Mouse (Mus musculus) liver, embryonic 12.5 days (tissue): ENCODE measurements at regions not wholly inside any gene's neighbourhood (a gene's known extent, or its start where the extent isn't known, plus 50 kb on each side); places are given as distances from the start of the nearest gene placed in this dataset.

Experiments used
- ATAC-seq: fragments of 200-750 bp; cut with Nextera tagmentation; 2 replicates; pipeline ENCODE4 v1.8.0; 2017; ENCODE audit warnings: moderate number of reproducible peaks, mild to moderate bottlenecking, moderate library complexity
- H3K27ac ChIP-seq: fragments of 300-500 bp; sonication (generic); 2 replicates; pipeline ENCODE4 v1.5.1; 2016; ENCODE audit warnings: mild to moderate bottlenecking
- H3K27me3 ChIP-seq: fragments of 300-500 bp; sonication (generic); replicated peaks from 2 replicates; pipeline ENCODE4 v1.6.1; 2016; ENCODE audit warnings: mild to moderate bottlenecking, moderate library complexity
- H3K36me3 ChIP-seq: fragments of 300-500 bp; sonication (generic); 2 replicates; pipeline ENCODE4 v1.6.1; 2016; ENCODE audit warnings: mild to moderate bottlenecking, moderate library complexity
- H3K4me1 ChIP-seq: fragments of 300-500 bp; sonication (generic); 2 replicates; pipeline ENCODE4 v1.6.1; 2016
- H3K4me2 ChIP-seq: fragments of 300-500 bp; sonication (generic); 2 replicates; pipeline ENCODE4 v1.6.1; 2016; ENCODE audit warnings: mild to moderate bottlenecking, moderate library complexity
- H3K4me3 ChIP-seq: fragments of 300-500 bp; sonication (generic); 2 replicates; pipeline ENCODE4 v1.5.1; 2016; ENCODE audit warnings: mild to moderate bottlenecking, moderate library complexity
- H3K9ac ChIP-seq: fragments of 300-500 bp; sonication (generic); 2 replicates; pipeline ENCODE4 v1.6.1; 2016; ENCODE audit warnings: mild to moderate bottlenecking, moderate library complexity
- H3K9me3 ChIP-seq: fragments of 300-500 bp; sonication (generic); replicated peaks from 2 replicates; pipeline ENCODE4 v1.6.1; 2016; ENCODE audit warnings: mild to moderate bottlenecking, moderate library complexity
- WGBS: fragments of 180-500 bp; shearing (Covaris S2); methylation state at CpG from one replicate; pipeline ENCODE4 v1.1.7; 2016; ENCODE audit not compliant: insufficient replicate concordance; 5-methylcytosine and 5-hydroxymethylcytosine counted together

DNA sequence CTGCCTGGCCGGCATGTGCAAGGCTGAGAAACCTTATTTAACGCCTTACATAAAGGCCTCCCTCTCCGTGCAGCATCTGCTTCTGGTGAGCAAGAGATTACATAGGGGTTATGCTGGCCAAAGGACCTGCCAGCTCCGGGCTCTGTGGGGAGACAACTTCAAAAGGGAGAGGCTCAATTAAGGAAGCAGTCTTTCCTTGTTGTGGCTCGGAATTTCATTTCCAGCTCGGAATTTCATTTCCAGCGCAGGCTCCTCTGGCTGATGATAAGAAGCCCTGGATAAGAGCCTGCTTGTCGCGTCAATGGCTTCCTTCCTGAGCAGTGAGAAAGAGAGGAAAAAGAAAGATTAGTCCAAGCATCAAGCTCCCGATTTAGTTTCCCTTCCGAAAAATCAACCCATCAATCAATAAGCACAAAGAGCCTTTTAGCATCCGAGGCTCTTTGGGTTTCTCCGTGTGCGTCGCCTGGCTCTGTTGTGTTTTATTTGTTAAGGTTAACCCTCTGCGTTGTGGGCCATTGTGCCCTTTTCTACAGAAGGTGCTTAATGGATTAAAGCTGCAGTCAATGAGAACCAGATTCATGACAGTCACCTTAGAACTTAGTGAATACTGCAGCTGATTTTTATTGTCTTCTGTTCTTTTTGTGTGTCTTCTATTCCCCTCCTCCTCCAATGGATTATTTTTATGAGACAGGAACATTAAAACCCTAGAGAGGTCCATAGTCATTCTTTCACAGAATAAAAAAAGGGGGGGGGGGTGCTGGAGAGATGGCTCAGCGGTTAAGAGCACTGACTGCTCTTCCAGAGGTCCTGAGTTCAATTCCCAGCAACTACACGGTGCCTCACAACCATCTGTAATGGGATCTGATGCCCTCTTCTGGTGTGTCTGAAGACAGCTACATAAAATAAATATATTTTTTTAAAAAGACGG lies 218.3 kb downstream of the Myo1b start:
- no peak overlapping the region for H3K4me3 ChIP-seq
- peak overlapping the region; percentile 39 for H3K4me2 ChIP-seq
- no peaks in the 10 kb centered on the region for H3K9me3 ChIP-seq
- no peak overlapping the region for H3K27ac ChIP-seq
- no peaks in the 10 kb centered on the region for H3K27me3 ChIP-seq
- H3K4me1 ChIP-seq: no peaks in the 10 kb centered on the region
- ATAC-seq: no peak
- no peak overlapping the region for H3K9ac ChIP-seq
- no peaks in the 10 kb centered on the region for H3K36me3 ChIP-seq
- 14% methylated on average over 19 of the region's 19 CpGs for WGBS

GRCm38 (mm10) chr1:51696471-51696870 lies 218.2 kb upstream of the Nabp1 start:
- no peaks in the 10 kb centered on the region for H3K4me1 ChIP-seq
- H3K36me3 ChIP-seq: no peaks in the 10 kb centered on the region
- WGBS: 57% methylated on average over 2 of the region's 2 CpGs
- no peak overlapping the region for H3K4me2 ChIP-seq
- H3K27ac ChIP-seq: no peak overlapping the region
- no peak overlapping the region for H3K9ac ChIP-seq
- ATAC-seq: no peak
- H3K27me3 ChIP-seq: no peaks in the 10 kb centered on the region
- H3K4me3 ChIP-seq: no peak overlapping the region
- H3K9me3 ChIP-seq: no peaks in the 10 kb centered on the region

GRCm38 (mm10) chr1:51690878-51691277 lies 212.7 kb upstream of the Nabp1 start:
- no peak overlapping the region for H3K4me3 ChIP-seq
- WGBS: 95% methylated on average over 10 of the region's 10 CpGs
- ATAC-seq: no peak
- H3K4me1 ChIP-seq: no peaks in the 10 kb centered on the region
- H3K9ac ChIP-seq: no peak overlapping the region
- no peaks in the 10 kb centered on the region for H3K36me3 ChIP-seq
- H3K27me3 ChIP-seq: no peaks in the 10 kb centered on the region
- H3K27ac ChIP-seq: no peak overlapping the region
- no peak overlapping the region for H3K4me2 ChIP-seq
- no peaks in the 10 kb centered on the region for H3K9me3 ChIP-seq

GRCm38 (mm10) chr1:51689461-51690223 lies 211.4 kb upstream of the Nabp1 start:
- no peak overlapping the region for H3K27ac ChIP-seq
- no peak for ATAC-seq
- no peaks in the 10 kb centered on the region for H3K4me1 ChIP-seq
- no peaks in the 10 kb centered on the region for H3K9me3 ChIP-seq
- 63% methylated on average over 9 of the region's 9 CpGs for WGBS
- no peaks in the 10 kb centered on the region for H3K36me3 ChIP-seq
- no peak overlapping the region for H3K4me3 ChIP-seq
- H3K27me3 ChIP-seq: no peaks in the 10 kb centered on the region
- H3K9ac ChIP-seq: no peak overlapping the region
- no peak overlapping the region for H3K4me2 ChIP-seq

- Histone ChIP-seq H3K27ac (no peak overlapping the region), H3K27me3 (no peaks in the 10 kb centered on the region), H3K4me2 (no peak overlapping the region), H3K4me3 (no peak overlapping the region), H3K36me3 (no peaks in the 10 kb centered on the region), H3K9me3 (no peaks in the 10 kb centered on the region), H3K4me1 (no peaks in the 10 kb centered on the region), H3K9ac (no peak overlapping the region)
- WGBS: 62% methylated on average over 5 of the region's 5 CpGs
- no peak for ATAC-seq
Observed at GRCm38 (mm10) chr1:51688946-51689345, 210.7 kb upstream of the Nabp1 start.

GRCm38 (mm10) chr1:51688224-51688545 lies 210.0 kb upstream of the Nabp1 start:
- no peaks in the 10 kb centered on the region for H3K27me3 ChIP-seq
- no peaks in the 10 kb centered on the region for H3K9me3 ChIP-seq
- no peak overlapping the region for H3K4me3 ChIP-seq
- H3K4me1 ChIP-seq: no peaks in the 10 kb centered on the region
- H3K9ac ChIP-seq: no peak overlapping the region
- no peaks in the 10 kb centered on the region for H3K36me3 ChIP-seq
- ATAC-seq: no peak
- H3K27ac ChIP-seq: no peak overlapping the region
- 58% methylated on average over 1 of the region's 1 CpGs for WGBS
- H3K4me2 ChIP-seq: no peak overlapping the region

- Histone ChIP-seq H3K27me3 (no peaks in the 10 kb centered on the region), H3K4me2 (no peak overlapping the region), H3K36me3 (no peaks in the 10 kb centered on the region), H3K27ac (no peak overlapping the region), H3K4me1 (no peaks in the 10 kb centered on the region), H3K9me3 (no peaks in the 10 kb centered on the region), H3K9ac (no peak overlapping the region), H3K4me3 (no peak overlapping the region)
- WGBS: 42% methylated on average over 7 of the region's 7 CpGs
- no peak for ATAC-seq
Observed at GRCm38 (mm10) chr1:51687484-51688223, 209.4 kb upstream of the Nabp1 start.

DNA sequence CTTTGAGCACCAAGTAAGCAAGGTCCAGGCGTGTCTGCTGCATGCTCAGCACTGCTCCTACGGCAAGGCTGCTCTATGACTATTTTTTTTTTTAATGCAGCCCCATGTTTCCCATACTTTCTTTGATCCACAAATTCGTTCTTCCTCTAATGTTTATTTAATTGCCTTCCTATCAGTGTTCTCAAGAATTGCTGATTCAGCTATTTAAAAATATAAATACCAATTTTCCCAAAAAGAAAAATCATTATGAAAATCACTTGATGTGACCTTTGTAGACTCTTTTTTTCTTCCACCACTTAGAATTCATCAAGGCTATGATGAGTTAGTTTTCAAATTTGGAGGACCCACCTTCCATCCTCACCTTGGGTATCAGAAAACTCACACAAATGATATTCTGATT lies 208.5 kb upstream of the Nabp1 start:
- H3K4me3 ChIP-seq: no peak overlapping the region
- no peak overlapping the region for H3K4me2 ChIP-seq
- 61% methylated on average over 3 of the region's 3 CpGs for WGBS
- ATAC-seq: no peak
- H3K27me3 ChIP-seq: no peaks in the 10 kb centered on the region
- no peaks in the 10 kb centered on the region for H3K4me1 ChIP-seq
- H3K36me3 ChIP-seq: no peaks in the 10 kb centered on the region
- H3K9ac ChIP-seq: no peak overlapping the region
- no peak overlapping the region for H3K27ac ChIP-seq
- no peaks in the 10 kb centered on the region for H3K9me3 ChIP-seq

DNA sequence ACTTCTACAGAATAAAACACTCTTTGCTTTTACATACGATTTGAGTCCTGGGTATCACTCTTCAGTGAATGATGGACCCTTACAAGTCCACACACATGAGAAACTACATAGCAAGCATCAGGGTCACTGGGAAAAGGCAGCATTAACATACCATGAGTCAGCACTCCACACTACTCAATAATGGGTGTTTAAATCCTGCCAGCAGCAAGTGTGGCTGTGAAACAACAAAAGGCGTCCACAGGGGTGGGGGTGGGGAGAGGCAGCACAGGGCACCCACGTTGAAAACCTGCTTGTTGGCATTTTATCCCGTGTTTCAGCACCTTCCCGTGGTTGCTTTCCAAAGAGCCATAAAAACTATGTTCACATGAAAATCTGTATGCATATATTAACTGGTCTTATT lies 204.0 kb upstream of the Nabp1 start:
- H3K9me3 ChIP-seq: no peaks in the 10 kb centered on the region
- no peak overlapping the region for H3K9ac ChIP-seq
- no peak overlapping the region for H3K27ac ChIP-seq
- no peaks in the 10 kb centered on the region for H3K27me3 ChIP-seq
- WGBS: 73% methylated on average over 5 of the region's 5 CpGs
- no peaks in the 10 kb centered on the region for H3K4me1 ChIP-seq
- ATAC-seq: no peak
- no peak overlapping the region for H3K4me3 ChIP-seq
- H3K36me3 ChIP-seq: no peaks in the 10 kb centered on the region
- no peak overlapping the region for H3K4me2 ChIP-seq

- Histone ChIP-seq H3K4me2 (no peak overlapping the region), H3K9me3 (no peaks in the 10 kb centered on the region), H3K4me3 (no peak overlapping the region), H3K36me3 (no peaks in the 10 kb centered on the region), H3K4me1 (no peaks in the 10 kb centered on the region), H3K27ac (no peak overlapping the region), H3K9ac (no peak overlapping the region), H3K27me3 (no peaks in the 10 kb centered on the region)
- ATAC-seq: no peak
Observed at GRCm38 (mm10) chr1:51681872-51682271, 203.6 kb upstream of the Nabp1 start.

DNA sequence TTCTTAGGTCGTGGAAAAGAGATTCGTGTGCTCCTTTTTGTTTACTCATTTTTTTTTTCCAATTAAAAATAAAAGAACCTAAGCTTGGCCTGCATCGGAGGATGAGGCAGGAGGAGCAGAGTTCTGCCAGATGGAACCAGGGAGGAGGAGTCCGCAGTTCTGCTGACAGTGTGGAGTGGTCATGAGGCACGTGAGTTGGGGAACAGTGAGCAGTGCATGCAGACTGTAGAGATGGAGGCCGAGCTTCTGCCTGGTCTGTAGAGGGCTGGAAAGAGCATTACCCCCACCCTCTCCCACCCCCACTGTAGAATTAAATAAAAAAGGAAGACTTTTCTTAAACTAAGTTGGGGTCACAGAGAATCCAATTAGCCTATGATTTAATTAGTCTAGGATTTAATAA lies 202.5 kb upstream of the Nabp1 start:
- 64% methylated on average over 6 of the region's 6 CpGs for WGBS
- Histone ChIP-seq H3K4me3 (no peak overlapping the region), H3K36me3 (no peaks in the 10 kb centered on the region), H3K4me2 (no peak overlapping the region), H3K9ac (no peak overlapping the region), H3K9me3 (no peaks in the 10 kb centered on the region), H3K27me3 (no peaks in the 10 kb centered on the region), H3K27ac (no peak overlapping the region), H3K4me1 (no peaks in the 10 kb centered on the region)
- no peak for ATAC-seq

- WGBS: 64% methylated on average over 6 of the region's 6 CpGs
- Histone ChIP-seq H3K27ac (no peak overlapping the region), H3K9me3 (no peaks in the 10 kb centered on the region), H3K27me3 (no peaks in the 10 kb centered on the region), H3K4me2 (no peak overlapping the region), H3K9ac (no peak overlapping the region), H3K4me1 (no peaks in the 10 kb centered on the region), H3K36me3 (no peaks in the 10 kb centered on the region), H3K4me3 (no peak overlapping the region)
- ATAC-seq: no peak
Observed at GRCm38 (mm10) chr1:51678290-51678928, 200.2 kb upstream of the Nabp1 start.
